Mouse (Mus musculus): ENCODE measurements at regions not wholly inside any gene's neighbourhood (a gene's known extent, or its start where the extent isn't known, plus 50 kb on each side); places are given as distances from the start of the nearest gene placed in this dataset.

DNA sequence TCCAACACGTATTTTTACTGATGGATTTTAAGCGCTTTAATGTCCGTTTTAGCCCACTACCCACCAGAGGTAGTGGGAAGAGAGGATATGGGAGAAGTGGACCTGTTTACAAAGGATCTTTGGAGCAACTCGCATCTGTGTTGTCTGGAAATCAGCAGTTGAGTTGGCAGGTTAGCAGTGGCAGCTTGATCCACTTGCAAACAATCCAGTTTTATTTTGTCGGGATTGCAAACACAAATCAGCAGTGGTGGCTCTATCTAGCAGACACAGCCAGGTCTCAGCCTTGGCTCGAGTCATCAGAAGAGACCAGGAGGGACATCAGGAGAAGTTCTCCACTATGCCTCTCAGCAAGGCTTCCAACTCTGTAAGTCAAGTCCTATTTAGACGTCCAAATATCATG lies 57.2 kb upstream of the Epha3 start:
- no peaks in the 10 kb centered on the region for H3K4me1 ChIP-seq
- ATAC-seq (ENCODE audit: insufficient number of reproducible peaks, low FRiP score, low TSS enrichment, low read depth): no peak
- H3K4me3 ChIP-seq (replicated peaks): no peak overlapping the region
- no peak overlapping the region for H3K27ac ChIP-seq (replicated peaks)
- H3K36me3 ChIP-seq: no peaks in the 10 kb centered on the region
- H3K9me3 ChIP-seq (replicated peaks): no peaks in the 10 kb centered on the region
- H3K9ac ChIP-seq: no peak overlapping the region
- no peaks in the 10 kb centered on the region for H3K27me3 ChIP-seq
- no peak overlapping the region for H3K4me2 ChIP-seq (replicated peaks)
- WGBS: 84% methylated on average over 7 of the region's 7 CpGs
